Mouse (Mus musculus): ENCODE results near the gene Synj2bp.
"Not testable (repeated sequence)": the region's sequence is repeated elsewhere in the genome, so short reads cannot be mapped to it uniquely, and the experiment has no call there.

- TF ChIP-seq CTCF (conservative IDR thresholded peaks at IDR 0.05; ENCODE audit: insufficient read depth, insufficient read length, low read depth, low read length); POLR2A (IDR thresholded peaks at IDR 0.05; ENCODE audit: low read depth, low read length): not testable (repeated sequence)
These were observed 2.1 kb downstream of the Synj2bp start for GRCm38 (mm10) chr12:81530587-81530986.
